ENCODE assay signal across 22 mouse cellular contexts in the genomic region with DNA sequence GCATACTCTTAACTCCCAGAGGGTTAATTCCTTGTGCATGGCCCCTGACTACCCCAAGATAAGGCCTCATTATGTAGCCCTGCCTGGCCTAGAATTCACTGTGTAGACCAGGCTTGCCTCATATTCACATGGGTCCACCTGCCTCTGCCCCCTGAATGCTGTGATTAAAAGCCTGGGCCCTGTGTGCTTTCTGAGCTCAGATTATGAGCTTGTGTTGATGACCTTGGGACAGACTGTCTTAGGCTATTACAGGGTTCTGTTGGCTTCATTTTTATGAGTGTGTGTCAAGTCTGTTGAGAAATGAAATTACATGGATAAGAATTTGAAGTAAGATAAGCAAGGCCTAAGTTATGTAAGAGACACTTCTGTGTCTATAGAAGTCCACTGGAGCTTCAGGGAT. TPM values are rescaled to one million over a fixed set of nuclear protein-coding genes. Genes with fewer than 3 reads are reported as not detected.
DNase-seq lines count a peak whose midpoint lies in the region; ATAC-seq and TF ChIP-seq lines count a peak whose summit lies in the region.
"Had no signal": no experiment of that assay in that cellular context is flagged by ENCODE, and none has a peak within 500 bp of the region (broad histone marks: within the 10 kb centered on the region; RNA-seq: fewer than 3 reads in every experiment).

No protein-coding gene starts in this region.

- no peaks in the 10 kb centered on the region for H3K4me1 ChIP-seq in stomach, embryonic 16.5 days (ENCODE audit: control insufficient read depth, insufficient read depth, low read length)
- H3K4me1 ChIP-seq in stomach, postnatal 0 days (replicated peaks; ENCODE audit: control insufficient read depth, insufficient read depth): no peaks in the 10 kb centered on the region
- peaks cover 3% of the 10 kb centered on the region; the same call in 1 of the 2 replicates for H3K4me1 ChIP-seq in intestine, embryonic 15.5 days (replicated peaks)
- H3K4me1 ChIP-seq in intestine, embryonic 16.5 days (ENCODE audit: control insufficient read depth, insufficient read depth, low read length): peaks cover 6% of the 10 kb centered on the region; the same call in 1 of the 2 replicates
- no peaks in the 10 kb centered on the region for H3K4me1 ChIP-seq in intestine, postnatal 0 days (replicated peaks; ENCODE audit: control insufficient read depth, insufficient read depth, low read length)

- H3K27me3 ChIP-seq in stomach, embryonic 16.5 days (ENCODE audit: control insufficient read depth, insufficient read depth, low read length): no peaks in the 10 kb centered on the region
- H3K27me3 ChIP-seq in stomach, postnatal 0 days (ENCODE audit: control insufficient read depth, insufficient read depth, low read length): no peaks in the 10 kb centered on the region
- H3K27me3 ChIP-seq in intestine, embryonic 15.5 days (replicated peaks): no peaks in the 10 kb centered on the region
- H3K27me3 ChIP-seq in intestine, embryonic 16.5 days (replicated peaks; ENCODE audit: control insufficient read depth, insufficient read depth, low read length): no peaks in the 10 kb centered on the region
- H3K27me3 ChIP-seq in intestine, postnatal 0 days (replicated peaks; ENCODE audit: control insufficient read depth, insufficient read depth, low read length): no peaks in the 10 kb centered on the region
- H3K27me3 ChIP-seq: CH12.LX, Patski had no signal

- no peak overlapping the region for H3K9ac ChIP-seq in stomach, embryonic 16.5 days (ENCODE audit: low read length)
- no peak overlapping the region for H3K9ac ChIP-seq in stomach, postnatal 0 days (ENCODE audit: low read length)
- H3K9ac ChIP-seq in intestine, embryonic 15.5 days: no peak overlapping the region
- H3K9ac ChIP-seq in intestine, embryonic 16.5 days (ENCODE audit: low read depth, low read length): no peak overlapping the region
- no peak overlapping the region for H3K9ac ChIP-seq in intestine, postnatal 0 days (ENCODE audit: low read depth, low read length)

- DNase-seq in stomach, postnatal 0 days (ENCODE audit: low spot score): no peak
- no peak for DNase-seq in adrenal gland, postnatal 25 days
- no peak for DNase-seq in urinary bladder, adult 18-20 months (ENCODE audit: low spot score in 2 of 2)
- DNase-seq in urinary bladder, postnatal 10 days (ENCODE audit: low spot score): no peak
- DNase-seq: adrenal gland, adult 2 months; adrenal gland, adult 8-10 months; adrenal gland, postnatal 10 days; adrenal gland, postnatal 14 days; adrenal gland, postnatal 36 days; B cell, adult 2 months; cerebellum, adult 11 months; cerebellum, adult 11-12 months; cerebellum, adult 18-20 months had no signal

- no peaks in the 10 kb centered on the region for H3K9me3 ChIP-seq in stomach, embryonic 16.5 days (replicated peaks; ENCODE audit: control insufficient read depth, low read length)
- no peaks in the 10 kb centered on the region for H3K9me3 ChIP-seq in stomach, postnatal 0 days (ENCODE audit: control insufficient read depth, low read length)
- no peaks in the 10 kb centered on the region for H3K9me3 ChIP-seq in intestine, embryonic 15.5 days
- H3K9me3 ChIP-seq in intestine, embryonic 16.5 days (ENCODE audit: control insufficient read depth, low read length): no peaks in the 10 kb centered on the region
- H3K9me3 ChIP-seq in intestine, postnatal 0 days (ENCODE audit: control insufficient read depth): no peaks in the 10 kb centered on the region
- H3K9me3 ChIP-seq: G1E had no signal

- H3K36me3 ChIP-seq in stomach, embryonic 16.5 days (ENCODE audit: control insufficient read depth, insufficient read depth, low read length): no peaks in the 10 kb centered on the region
- no peaks in the 10 kb centered on the region for H3K36me3 ChIP-seq in stomach, postnatal 0 days (ENCODE audit: control insufficient read depth, insufficient read depth, low read length)
- H3K36me3 ChIP-seq in intestine, embryonic 15.5 days: no peaks in the 10 kb centered on the region
- no peaks in the 10 kb centered on the region for H3K36me3 ChIP-seq in intestine, embryonic 16.5 days (ENCODE audit: control insufficient read depth, insufficient read depth, low read length)
- no peaks in the 10 kb centered on the region for H3K36me3 ChIP-seq in intestine, postnatal 0 days (ENCODE audit: control insufficient read depth, insufficient read depth)
- H3K36me3 ChIP-seq: G1E had no signal

- no peak overlapping the region for H3K27ac ChIP-seq in stomach, embryonic 16.5 days (ENCODE audit: low read length)
- H3K27ac ChIP-seq in stomach, postnatal 0 days (replicated peaks): no peak overlapping the region
- peak overlapping the region; percentile 56; the same call in 1 of the 2 replicates for H3K27ac ChIP-seq in intestine, embryonic 15.5 days
- H3K27ac ChIP-seq in intestine, embryonic 16.5 days (ENCODE audit: low read length): peak overlapping the region; percentile 76
- H3K27ac ChIP-seq in intestine, postnatal 0 days (ENCODE audit: low read depth, low read length): peak overlapping the region; percentile 54; the same call in 1 of the 2 replicates

- H3K4me2 ChIP-seq in stomach, embryonic 16.5 days (ENCODE audit: low read depth, low read length): no peak overlapping the region
- H3K4me2 ChIP-seq in stomach, postnatal 0 days (replicated peaks; ENCODE audit: low read depth): no peak overlapping the region
- no peak overlapping the region for H3K4me2 ChIP-seq in intestine, embryonic 15.5 days (replicated peaks)
- no peak overlapping the region for H3K4me2 ChIP-seq in intestine, embryonic 16.5 days (ENCODE audit: low read depth, low read length)
- H3K4me2 ChIP-seq in intestine, postnatal 0 days (replicated peaks; ENCODE audit: low read depth): no peak overlapping the region

- ATAC-seq in stomach, embryonic 16.5 days (ENCODE audit: insufficient read depth, low FRiP score): 0 out of 2 replicates have a peak, but pooled peaks have one; percentile 25
- ATAC-seq in stomach, postnatal 0 days (ENCODE audit: low FRiP score, low TSS enrichment): no peak
- ATAC-seq in intestine, embryonic 15.5 days: peak; percentile 55; the same call in 1 of the 2 replicates
- peak; percentile 79 for ATAC-seq in intestine, embryonic 16.5 days
- ATAC-seq in intestine, postnatal 0 days: peak; percentile 62; the same call in 1 of the 2 replicates
- ATAC-seq: activated CD4-positive, CD25-positive, alpha-beta regulatory T cell, adult 4 months; CD4-positive, CD25-positive, alpha-beta regulatory T cell, adult 4 months; Patski had no signal

- no peak for TF ChIP-seq EP300 in stomach, postnatal 0 days (optimal IDR thresholded peaks at IDR 0.05)

- TF ChIP-seq CTCF in stomach, postnatal 0 days (IDR thresholded peaks at IDR 0.05; ENCODE audit: low read depth): no peak
- TF ChIP-seq CTCF in intestine, postnatal 0 days (IDR thresholded peaks at IDR 0.05; ENCODE audit: low read depth): no peak

- H3K4me3 ChIP-seq in stomach, embryonic 16.5 days (replicated peaks; ENCODE audit: low read length): no peak overlapping the region
- H3K4me3 ChIP-seq in stomach, postnatal 0 days (ENCODE audit: low read depth, low read length): no peak overlapping the region
- H3K4me3 ChIP-seq in intestine, embryonic 15.5 days (replicated peaks): no peak overlapping the region
- H3K4me3 ChIP-seq in intestine, embryonic 16.5 days (ENCODE audit: low read length): no peak overlapping the region
- no peak overlapping the region for H3K4me3 ChIP-seq in intestine, postnatal 0 days (ENCODE audit: low read depth, low read length)

RNA-seq across cellular contexts. Expression of a gene that starts 17.6 kb away (rescaled TPM):
- 14.1 and 14.8 TPM in 2 replicates for polyA plus RNA-seq in stomach, embryonic 16.5 days (2015; fragmentation: Nextera tagmentation; extraction: Ambion mirVana)
- 6.9 and 7.8 TPM in 2 replicates for polyA plus RNA-seq in stomach, postnatal 0 days (2015; fragmentation: Nextera tagmentation; extraction: Ambion mirVana)
- 14.0 and 14.2 TPM in 2 replicates for polyA plus RNA-seq in intestine, embryonic 15.5 days (2015; fragmentation: Nextera tagmentation; extraction: Ambion mirVana)
- 13.8 and 14.8 TPM in 2 replicates for polyA plus RNA-seq in intestine, embryonic 16.5 days (2015; fragmentation: Nextera tagmentation; extraction: Ambion mirVana)
- 6.5 and 6.7 TPM in 2 replicates for polyA plus RNA-seq in intestine, postnatal 0 days (2015; fragmentation: Nextera tagmentation; extraction: Ambion mirVana)
- total RNA-seq in adrenal gland, postnatal 25 days (2021): 5.1 and 8.0 TPM in 2 replicates

RNA-seq across cellular contexts. Expression of a gene that starts 38.3 kb away (rescaled TPM):
- 6.7 and 7.0 TPM in 2 replicates for polyA plus RNA-seq in stomach, embryonic 16.5 days (2015; fragmentation: Nextera tagmentation; extraction: Ambion mirVana)
- 3.5 and 3.6 TPM in 2 replicates for polyA plus RNA-seq in stomach, postnatal 0 days (2015; fragmentation: Nextera tagmentation; extraction: Ambion mirVana)
- polyA plus RNA-seq in intestine, embryonic 15.5 days (2015; fragmentation: Nextera tagmentation; extraction: Ambion mirVana): 7.3 and 8.1 TPM in 2 replicates
- 8.5 and 10.3 TPM in 2 replicates for polyA plus RNA-seq in intestine, embryonic 16.5 days (2015; fragmentation: Nextera tagmentation; extraction: Ambion mirVana)
- 18.1 and 18.2 TPM in 2 replicates for polyA plus RNA-seq in intestine, postnatal 0 days (2015; fragmentation: Nextera tagmentation; extraction: Ambion mirVana)
- 35.7 and 43.8 TPM in 2 replicates for total RNA-seq in adrenal gland, postnatal 25 days (2021)

RNA-seq across cellular contexts. Expression of a gene that starts 49.5 kb away (rescaled TPM):
- polyA plus RNA-seq in stomach, embryonic 16.5 days (2015; fragmentation: Nextera tagmentation; extraction: Ambion mirVana): 1.3 and 1.6 TPM in 2 replicates
- 0.61 and 0.70 TPM in 2 replicates for polyA plus RNA-seq in stomach, postnatal 0 days (2015; fragmentation: Nextera tagmentation; extraction: Ambion mirVana)
- polyA plus RNA-seq in intestine, embryonic 15.5 days (2015; fragmentation: Nextera tagmentation; extraction: Ambion mirVana): 1.2 and 1.6 TPM in 2 replicates
- 0.66 and 1.1 TPM in 2 replicates for polyA plus RNA-seq in intestine, embryonic 16.5 days (2015; fragmentation: Nextera tagmentation; extraction: Ambion mirVana)
- 0.35 and 0.39 TPM in 2 replicates for polyA plus RNA-seq in intestine, postnatal 0 days (2015; fragmentation: Nextera tagmentation; extraction: Ambion mirVana)
- 25.9 and 26.7 TPM in 2 replicates for total RNA-seq in adrenal gland, postnatal 25 days (2021)
- polyA plus RNA-seq: activated CD4-positive, CD25-positive, alpha-beta regulatory T cell, adult 4 months; CD4-positive, CD25-positive, alpha-beta regulatory T cell, adult 4 months had no signal

RNA-seq across cellular contexts. Expression of a gene that starts 51.2 kb away (rescaled TPM):
- polyA plus RNA-seq in stomach, embryonic 16.5 days (2015; fragmentation: Nextera tagmentation; extraction: Ambion mirVana): 173 and 178 TPM in 2 replicates
- 157 and 163 TPM in 2 replicates for polyA plus RNA-seq in stomach, postnatal 0 days (2015; fragmentation: Nextera tagmentation; extraction: Ambion mirVana)
- 246 and 261 TPM in 2 replicates for polyA plus RNA-seq in intestine, embryonic 15.5 days (2015; fragmentation: Nextera tagmentation; extraction: Ambion mirVana)
- 294 and 314 TPM in 2 replicates for polyA plus RNA-seq in intestine, embryonic 16.5 days (2015; fragmentation: Nextera tagmentation; extraction: Ambion mirVana)
- 287 and 304 TPM in 2 replicates for polyA plus RNA-seq in intestine, postnatal 0 days (2015; fragmentation: Nextera tagmentation; extraction: Ambion mirVana)
- total RNA-seq in adrenal gland, postnatal 25 days (2021): 150 and 153 TPM in 2 replicates

RNA-seq across cellular contexts. Expression of a gene that starts 57.7 kb away (rescaled TPM):
- polyA plus RNA-seq in stomach, embryonic 16.5 days (2015; fragmentation: Nextera tagmentation; extraction: Ambion mirVana): 7.3 and 7.7 TPM in 2 replicates
- polyA plus RNA-seq in stomach, postnatal 0 days (2015; fragmentation: Nextera tagmentation; extraction: Ambion mirVana): 4.7 and 5.8 TPM in 2 replicates
- 6.6 and 6.9 TPM in 2 replicates for polyA plus RNA-seq in intestine, embryonic 15.5 days (2015; fragmentation: Nextera tagmentation; extraction: Ambion mirVana)
- polyA plus RNA-seq in intestine, embryonic 16.5 days (2015; fragmentation: Nextera tagmentation; extraction: Ambion mirVana): 6.8 and 8.0 TPM in 2 replicates
- polyA plus RNA-seq in intestine, postnatal 0 days (2015; fragmentation: Nextera tagmentation; extraction: Ambion mirVana): 11.2 and 11.6 TPM in 2 replicates
- total RNA-seq in adrenal gland, postnatal 25 days (2021): 29.8 and 44.1 TPM in 2 replicates

Comparison
In these comparisons a context has a peak if more than half of its experiments do, and no peak if none do; other contexts are left out.
1. H3K27ac ChIP-seq: peak in intestine, embryonic 15.5 days (single experiment), intestine, embryonic 16.5 days (single experiment) and intestine, postnatal 0 days (single experiment); none in stomach, embryonic 16.5 days (single experiment) and stomach, postnatal 0 days (single experiment).